Mouse (Mus musculus) kidney, adult 2 months (tissue): ENCODE measurements around the gene Prss8.

ENCODE experiments used
- CTCF ChIP-seq: fragments of 200-500 bp; conservative IDR thresholded peaks from 2 replicates; pipeline ENCODE4 v1.5.1; 2011; ENCODE audit warnings: low read depth, mild to moderate bottlenecking, control low read depth, low read length, moderate library complexity, mixed read lengths; ENCODE audit not compliant: insufficient read depth, insufficient read length
- POLR2A ChIP-seq: fragments of 200-500 bp; IDR thresholded peaks from one replicate; pipeline ENCODE4 v1.6.1; 2011; ENCODE audit warnings: low read depth, low read length, control low read depth

DNA sequence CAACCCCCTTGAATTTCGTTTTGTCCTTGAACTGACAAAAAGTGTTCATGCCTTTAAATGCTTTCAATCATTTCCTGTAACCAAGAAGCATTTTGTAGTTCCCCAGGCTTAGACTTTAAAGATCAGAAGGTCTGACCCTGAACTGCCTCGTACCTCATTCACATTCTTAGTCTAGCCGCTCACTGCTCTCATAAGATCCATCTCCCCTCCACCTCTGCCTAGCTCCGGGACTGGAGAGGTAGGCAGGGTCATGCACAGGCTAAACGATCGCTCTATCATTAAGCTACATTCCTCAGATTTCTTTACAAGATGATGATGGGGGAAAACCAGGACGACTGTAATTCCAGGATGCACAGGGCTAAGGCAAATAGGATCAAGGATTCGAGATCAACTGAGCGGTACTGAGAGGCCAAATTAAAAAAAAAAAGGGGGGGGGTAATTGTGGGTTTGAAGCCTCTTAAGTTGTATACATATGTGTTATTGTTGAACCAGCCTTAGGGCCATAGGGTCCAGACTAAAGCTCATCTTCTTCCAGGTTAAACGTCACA is 36.5 kb upstream of the Prss8 start:
- TF ChIP-seq CTCF (no peak), POLR2A (no peak)
